ENCODE assay signal across 8 mouse cellular contexts in the genomic region with DNA sequence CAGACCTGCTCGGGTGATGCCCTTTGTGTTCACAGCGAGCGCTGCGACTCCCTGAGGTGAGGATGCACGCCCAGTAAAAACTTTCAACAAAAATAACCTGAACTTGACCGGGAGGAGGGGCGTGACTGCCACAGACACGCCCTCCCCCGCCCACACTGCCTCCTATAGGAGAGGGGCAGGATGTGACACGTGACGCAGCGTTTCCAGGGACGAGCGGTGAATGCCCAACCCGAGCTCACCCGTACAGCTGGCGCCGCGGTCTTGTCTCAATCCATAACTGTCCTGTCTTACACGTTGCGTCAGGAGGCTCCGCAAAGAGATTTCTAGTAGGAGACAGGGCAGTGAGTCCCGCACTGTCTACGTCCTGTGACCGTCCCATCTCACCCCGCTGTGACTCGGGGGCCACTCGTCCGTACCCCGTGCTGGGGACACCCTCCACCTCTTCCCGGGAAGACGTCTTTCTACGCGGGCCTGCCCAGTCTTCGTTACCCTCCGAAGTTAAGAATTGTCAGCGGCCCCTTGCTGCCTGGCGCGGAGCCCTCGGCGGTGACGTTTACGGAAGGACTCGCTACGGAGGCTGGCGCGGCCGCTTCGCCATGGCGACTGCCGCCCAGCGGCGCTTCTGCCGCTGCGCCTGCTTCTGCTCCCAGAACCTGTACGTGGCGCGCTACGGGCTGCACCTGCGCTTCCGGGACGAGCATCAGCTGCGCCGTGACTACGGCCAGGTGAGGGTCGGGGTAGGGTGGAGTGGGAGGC. TPM values are rescaled to one million over a fixed set of nuclear protein-coding genes. Genes with fewer than 3 reads are reported as not detected.
A peak's percentile ranks its signal among the peaks of the same experiment; 100 is the strongest.
DNase-seq lines count a peak whose midpoint lies in the region; ATAC-seq lines count a peak whose summit lies in the region.

A gene (plus strand): TSS at position 556 of the 756 bp plus-strand sequence.

- peaks cover 17% of the 10 kb centered on the region for H3K4me1 ChIP-seq in intestine, embryonic 14.5 days (replicated peaks; ENCODE audit: control insufficient read depth, insufficient read depth, low read length)

- no peaks in the 10 kb centered on the region for H3K27me3 ChIP-seq in intestine, embryonic 14.5 days (replicated peaks; ENCODE audit: control insufficient read depth, insufficient read depth, low read length)

- H3K27ac ChIP-seq in intestine, embryonic 14.5 days (ENCODE audit: low read depth) = peak within 1 kb of the TSS; percentile 84

- H3K4me2 ChIP-seq in intestine, embryonic 14.5 days (ENCODE audit: low read length) = peak within 1 kb of the TSS; percentile 94

- H3K9me3 ChIP-seq in intestine, embryonic 14.5 days (ENCODE audit: control insufficient read depth, low read length) = no peaks in the 10 kb centered on the region

- H3K4me3 ChIP-seq in intestine, embryonic 14.5 days (ENCODE audit: low read depth, low read length) = peak within 1 kb of the TSS; percentile 92

- H3K9ac ChIP-seq in intestine, embryonic 14.5 days (ENCODE audit: low read length) = peak within 1 kb of the TSS; percentile 74

- DNase-seq in adrenal gland, adult 18-20 months (ENCODE audit: low spot score in 2 of 2) = peak; percentile 91 to 94
- DNase-seq in embryo, embryonic 11 days = peak; percentile 99
- DNase-seq in gastrocnemius, postnatal 25 days = peak; percentile 93
- DNase-seq in intestine, embryonic 14.5 days (ENCODE audit: low spot score) = peak; percentile 99
- peak; percentile 94 to 95 for DNase-seq in left cerebral cortex, postnatal 14 days (ENCODE audit: low spot score in 2 of 2)
- DNase-seq in mesoderm, embryonic 11.5 days (ENCODE audit: low read depth, low spot score) = peak; percentile 97
- DNase-seq in right cerebral cortex, postnatal 36 days (ENCODE audit: low spot score in 2 of 2) = peak; percentile 89 to 90
- peak; percentile 98 for DNase-seq in yolk sac, embryonic 10.5 days (ENCODE audit: low spot score)

- under 1% methylated on average over 66 of the region's 66 CpGs for WGBS in intestine, embryonic 14.5 days

- peak; percentile 98 for ATAC-seq in intestine, embryonic 14.5 days (replicated peaks; ENCODE audit: low FRiP score, low TSS enrichment, low read depth)

- H3K36me3 ChIP-seq in intestine, embryonic 14.5 days (ENCODE audit: control insufficient read depth, insufficient read depth, low read length) = 0 out of 2 replicates have a peak, but pooled peaks cover 10% of the 10 kb centered on the region

- intact Hi-C loops in left cerebral cortex, postnatal 14 days (cut with DNase I) = no loop called here

RNA-seq across cellular contexts. Expression of the gene that starts here (rescaled TPM):
- total RNA-seq in adrenal gland, adult 18-20 months (2021) = 10 to 100 TPM; 42.3 to 47.0 TPM
- 10 to 100 TPM; 10.0 to 10.4 TPM for total RNA-seq in gastrocnemius, postnatal 25 days (2021)
- 17.1 and 18.0 TPM in 2 replicates for polyA plus RNA-seq in intestine, embryonic 14.5 days (2014; fragmentation: Nextera tagmentation; extraction: Ambion mirVana)
- 10 to 100 TPM; 36.0 to 42.1 TPM for total RNA-seq in left cerebral cortex, postnatal 14 days (2021)

Comparison
In these comparisons a context has a peak if more than half of its experiments do, and no peak if none do; other contexts are left out.
1. Peak in every context shown above with its lines: DNase-seq, ATAC-seq, H3K4me3 ChIP-seq and H3K27ac ChIP-seq.